Mouse (Mus musculus) neutrophil, adult 65 days (primary cell): ENCODE results near the gene Vmn1r119. TPM values are rescaled to one million over a fixed set of nuclear protein-coding genes. Genes with fewer than 3 reads are reported as not detected.

Experiments used
- total RNA-seq: library from RNA; stranded (reverse); gene quantifications from 2 replicates; pipeline ENCODE4 v1.2.4, GENCODE M21; 2023

Gene Vmn1r119
- total RNA-seq: not detected in 2 replicates

DNA sequence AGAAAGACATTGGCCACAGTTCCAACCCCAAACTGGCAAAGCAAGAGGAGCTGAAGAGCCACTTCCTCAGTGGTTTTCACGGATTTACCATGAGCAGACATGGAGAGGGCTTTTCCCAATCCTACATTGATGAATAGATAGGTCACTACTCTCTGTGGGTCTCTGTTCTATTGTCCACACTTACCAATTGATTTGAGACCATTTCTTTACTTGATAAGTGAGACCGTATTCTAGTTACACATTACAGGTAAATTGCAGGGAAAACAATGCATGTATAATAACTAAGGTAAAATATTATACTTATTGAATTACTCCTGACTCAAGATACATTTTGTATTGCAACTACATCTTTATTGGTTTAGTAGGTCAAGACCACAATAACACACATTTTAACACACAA, at the start of gene Vmn1r119:
Vmn1r119 (minus strand) TSS at position 101 of the 400 bp plus-strand sequence.

DNA sequence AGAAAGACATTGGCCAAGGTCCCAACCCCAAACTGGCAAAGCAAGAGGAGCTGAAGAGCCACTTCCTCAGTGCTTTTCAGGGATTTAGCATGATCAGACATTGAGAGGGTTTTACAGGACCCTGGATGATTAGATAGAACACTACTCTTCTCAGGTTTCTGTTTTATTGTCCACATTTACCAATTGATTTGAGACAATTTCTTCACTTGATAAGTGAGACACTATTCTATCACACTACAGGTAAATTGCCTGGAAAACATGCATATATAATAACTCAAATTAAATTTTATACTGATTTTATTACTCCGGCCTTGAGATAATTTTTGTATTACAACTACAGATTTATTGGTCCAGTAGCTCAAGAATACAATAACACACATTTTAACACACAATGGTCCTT, 41.4 kb upstream of the Vmn1r119 start, which contains the start of gene Vmn1r120:
Vmn1r120 (minus strand) TSS at position 101 of the 400 bp plus-strand sequence.

Other genes with a start within 250 kb of the Vmn1r119 start
- not detected in 2 replicates for gene Vmn1r112, start 241.3 kb downstream of the Vmn1r119 start, total RNA-seq
- gene Vmn1r113, start 225.2 kb downstream of the Vmn1r119 start, total RNA-seq: not detected in 2 replicates
- not detected in 2 replicates for gene Vmn1r114, start 200.3 kb downstream of the Vmn1r119 start, total RNA-seq
- gene Vmn1r115, start 167.5 kb downstream of the Vmn1r119 start, total RNA-seq: not detected in 2 replicates
- not detected in 2 replicates for gene Vmn1r116, start 140.2 kb downstream of the Vmn1r119 start, total RNA-seq
- gene Vmn1r117, start 128.3 kb downstream of the Vmn1r119 start, total RNA-seq: not detected in 2 replicates
- not detected in 2 replicates for gene Vmn1r118, start 100.1 kb downstream of the Vmn1r119 start, total RNA-seq
- gene Vmn1r120, start 41.3 kb upstream of the Vmn1r119 start, total RNA-seq: not detected in 2 replicates
- not detected in 2 replicates for gene Vmn1r121, start 86.1 kb upstream of the Vmn1r119 start, total RNA-seq
- gene Vmn1r122, start 121.7 kb upstream of the Vmn1r119 start, total RNA-seq: not detected in 2 replicates
- not detected in 2 replicates for gene Vmn1r123, start 149.7 kb upstream of the Vmn1r119 start, total RNA-seq
- not detected in 2 replicates for gene Gm5157, start 178.0 kb upstream of the Vmn1r119 start, total RNA-seq
- not detected in 2 replicates for gene Vmn1r124, start 248.2 kb upstream of the Vmn1r119 start, total RNA-seq